Mouse (Mus musculus): Measurements from ENCODE around the gene C2cd2. TPM values are rescaled to one million over a fixed set of nuclear protein-coding genes. Genes with fewer than 3 reads are reported as not detected.

C2cd2 gene
- polyA plus RNA-seq, 1 experiment, result 11.4 TPM

- H3K27me3 ChIP-seq (ENCODE audit: control insufficient read depth, insufficient read depth, low read length), result no peaks in the 10 kb centered on the region
- H3K36me3 ChIP-seq (ENCODE audit: control insufficient read depth, insufficient read depth, low read length), result no peaks in the 10 kb centered on the region
- no peaks in the 10 kb centered on the region for H3K4me1 ChIP-seq (ENCODE audit: control insufficient read depth, insufficient read depth, low read length)
- H3K4me3 ChIP-seq (ENCODE audit: control insufficient read depth, low read depth, low read length), result no peak overlapping the region
- no peak for TF ChIP-seq CTCF (IDR thresholded peaks at IDR 0.05; ENCODE audit: control insufficient read depth, insufficient read depth, insufficient replicate concordance, low read depth, low read length)
- TF ChIP-seq POLR2A (IDR thresholded peaks at IDR 0.05; ENCODE audit: control insufficient read depth, low read depth, low read length), result no peak
- no peak overlapping the region for H3K27ac ChIP-seq (ENCODE audit: control insufficient read depth, insufficient read depth, low read depth, low read length)
Measured at GRCm38 (mm10) chr16:97869193-97870102, 93.0 kb downstream of the C2cd2 start.

- H3K27me3 ChIP-seq (ENCODE audit: control insufficient read depth, insufficient read depth, low read length), result no peaks in the 10 kb centered on the region
- no peaks in the 10 kb centered on the region for H3K36me3 ChIP-seq (ENCODE audit: control insufficient read depth, insufficient read depth, low read length)
- H3K4me3 ChIP-seq (ENCODE audit: control insufficient read depth, low read depth, low read length), result no peak overlapping the region
- H3K4me1 ChIP-seq (ENCODE audit: control insufficient read depth, insufficient read depth, low read length), result peaks cover 8% of the 10 kb centered on the region
- no peak overlapping the region for H3K27ac ChIP-seq (ENCODE audit: control insufficient read depth, insufficient read depth, low read depth, low read length)
- TF ChIP-seq CTCF (IDR thresholded peaks at IDR 0.05; ENCODE audit: control insufficient read depth, insufficient read depth, insufficient replicate concordance, low read depth, low read length) (no peak), POLR2A (IDR thresholded peaks at IDR 0.05; ENCODE audit: control insufficient read depth, low read depth, low read length) (no peak)
Measured at GRCm38 (mm10) chr16:97863932-97864467, 98.4 kb downstream of the C2cd2 start.

- no peaks in the 10 kb centered on the region for H3K27me3 ChIP-seq (ENCODE audit: control insufficient read depth, insufficient read depth, low read length)
- H3K36me3 ChIP-seq (ENCODE audit: control insufficient read depth, insufficient read depth, low read length), result no peaks in the 10 kb centered on the region
- TF ChIP-seq POLR2A (IDR thresholded peaks at IDR 0.05; ENCODE audit: control insufficient read depth, low read depth, low read length), result no peak
- TF ChIP-seq CTCF (IDR thresholded peaks at IDR 0.05; ENCODE audit: control insufficient read depth, insufficient read depth, insufficient replicate concordance, low read depth, low read length), result no peak
- no peak overlapping the region for H3K27ac ChIP-seq (ENCODE audit: control insufficient read depth, insufficient read depth, low read depth, low read length)
- H3K4me3 ChIP-seq (ENCODE audit: control insufficient read depth, low read depth, low read length), result no peak overlapping the region
- peaks cover 10% of the 10 kb centered on the region for H3K4me1 ChIP-seq (ENCODE audit: control insufficient read depth, insufficient read depth, low read length)
Measured at GRCm38 (mm10) chr16:97856050-97856449, 106.3 kb downstream of the C2cd2 start.

- Histone ChIP-seq H3K4me3 (ENCODE audit: control insufficient read depth, low read depth, low read length) (peak within 1 kb of the TSS; percentile 91), H3K27ac (ENCODE audit: control insufficient read depth, insufficient read depth, low read depth, low read length) (peak within 1 kb of the TSS; percentile 93)
- TF ChIP-seq CTCF (IDR thresholded peaks at IDR 0.05; ENCODE audit: control insufficient read depth, insufficient read depth, insufficient replicate concordance, low read depth, low read length) (no peak), POLR2A (IDR thresholded peaks at IDR 0.05; ENCODE audit: control insufficient read depth, low read depth, low read length) (peak; percentile 72)
Measured at GRCm38 (mm10) chr16:97851741-97852319, 110.6 kb downstream of the C2cd2 start, which contains the start of gene Prdm15. Gene Prdm15 (minus strand): TSS chr16:97851850.

GRCm38 (mm10) chr16:97851061-97851740 lies 111.2 kb downstream of the C2cd2 start:
- Histone ChIP-seq H3K4me3 (ENCODE audit: control insufficient read depth, low read depth, low read length) (peak overlapping the region; percentile 91), H3K36me3 (ENCODE audit: control insufficient read depth, insufficient read depth, low read length) (no peaks in the 10 kb centered on the region), H3K4me1 (ENCODE audit: control insufficient read depth, insufficient read depth, low read length) (peaks cover 3% of the 10 kb centered on the region), H3K27ac (ENCODE audit: control insufficient read depth, insufficient read depth, low read depth, low read length) (peak overlapping the region; percentile 93), H3K27me3 (ENCODE audit: control insufficient read depth, insufficient read depth, low read length) (no peaks in the 10 kb centered on the region)
- TF ChIP-seq POLR2A (IDR thresholded peaks at IDR 0.05; ENCODE audit: control insufficient read depth, low read depth, low read length) (peak; percentile 62; the same call in 1 of the 2 replicates), CTCF (IDR thresholded peaks at IDR 0.05; ENCODE audit: control insufficient read depth, insufficient read depth, insufficient replicate concordance, low read depth, low read length) (no peak)

More at GRCm38 (mm10) chr16:97851741-97852319, 110.6 kb downstream of the C2cd2 start, which contains the start of gene Prdm15:
- no peaks in the 10 kb centered on the region for H3K36me3 ChIP-seq (ENCODE audit: control insufficient read depth, insufficient read depth, low read length)
- no peaks in the 10 kb centered on the region for H3K27me3 ChIP-seq (ENCODE audit: control insufficient read depth, insufficient read depth, low read length)
- peaks cover 3% of the 10 kb centered on the region for H3K4me1 ChIP-seq (ENCODE audit: control insufficient read depth, insufficient read depth, low read length)

GRCm38 (mm10) chr16:97850667-97851060 lies 111.7 kb downstream of the C2cd2 start:
- Histone ChIP-seq H3K36me3 (ENCODE audit: control insufficient read depth, insufficient read depth, low read length) (no peaks in the 10 kb centered on the region), H3K4me1 (ENCODE audit: control insufficient read depth, insufficient read depth, low read length) (peaks cover 3% of the 10 kb centered on the region), H3K4me3 (ENCODE audit: control insufficient read depth, low read depth, low read length) (peak overlapping the region; percentile 91), H3K27me3 (ENCODE audit: control insufficient read depth, insufficient read depth, low read length) (no peaks in the 10 kb centered on the region), H3K27ac (ENCODE audit: control insufficient read depth, insufficient read depth, low read depth, low read length) (peak overlapping the region; percentile 93)
- no peak for TF ChIP-seq POLR2A (IDR thresholded peaks at IDR 0.05; ENCODE audit: control insufficient read depth, low read depth, low read length)
- TF ChIP-seq CTCF (IDR thresholded peaks at IDR 0.05; ENCODE audit: control insufficient read depth, insufficient read depth, insufficient replicate concordance, low read depth, low read length), result no peak
